Mouse (Mus musculus) forebrain, embryonic 11.5 days (tissue): ENCODE data around the gene Hsd11b1. TPM values are rescaled to one million over a fixed set of nuclear protein-coding genes. Genes with fewer than 3 reads are reported as not detected.

Experiments used
- ATAC-seq: fragments of 200-750 bp; cut with Nextera tagmentation; replicated peaks from 2 replicates; pipeline ENCODE4 v1.8.0; 2017; ENCODE audit warnings: moderate TSS enrichment; ENCODE audit not compliant: low FRiP score
- DNase-seq: peaks from one replicate; pipeline ENCODE4 v3.0.0-alpha.2; 2017; ENCODE audit warnings: low spot score
- H3K27ac ChIP-seq: fragments of 300-500 bp; sonication (generic); 2 replicates; pipeline ENCODE4 v1.5.1; 2014; ENCODE audit warnings: low read depth, low read length
- H3K27me3 ChIP-seq: fragments of 300-500 bp; sonication (generic); 2 replicates; pipeline ENCODE4 v1.6.1; 2014; ENCODE audit warnings: mild to moderate bottlenecking, low read length, mixed read lengths; ENCODE audit not compliant: control insufficient read depth, insufficient read depth
- H3K36me3 ChIP-seq: fragments of 300-500 bp; sonication (generic); 2 replicates; pipeline ENCODE4 v1.6.1; 2014; ENCODE audit warnings: mild to moderate bottlenecking, low read length, moderate library complexity, mixed read lengths; ENCODE audit not compliant: control insufficient read depth, insufficient read depth
- H3K4me1 ChIP-seq: fragments of 300-500 bp; sonication (generic); replicated peaks from 2 replicates; pipeline ENCODE4 v1.6.1; 2014; ENCODE audit warnings: low read length, mixed read lengths; ENCODE audit not compliant: control insufficient read depth, insufficient read depth
- H3K4me2 ChIP-seq: fragments of 300-500 bp; sonication (generic); 2 replicates; pipeline ENCODE4 v1.6.1; 2014; ENCODE audit warnings: low read depth, mild to moderate bottlenecking, low read length, moderate library complexity, mixed read lengths; ENCODE audit not compliant: severe bottlenecking
- H3K4me3 ChIP-seq: fragments of 300-500 bp; sonication (generic); 2 replicates; pipeline ENCODE4 v1.5.1; 2014; ENCODE audit warnings: low read depth, low read length
- H3K9ac ChIP-seq: fragments of 300-500 bp; sonication (generic); 2 replicates; pipeline ENCODE4 v1.6.1; 2014; ENCODE audit warnings: low read length
- H3K9me3 ChIP-seq: fragments of 300-500 bp; sonication (generic); 2 replicates; pipeline ENCODE4 v1.6.1; 2016; ENCODE audit warnings: low read length, mixed read lengths; ENCODE audit not compliant: control insufficient read depth
- WGBS: fragments of 180-500 bp; shearing (Covaris S2); extraction: QIAGEN DNeasy Blood & Tissue Kit; methylation state at CpG from one replicate; pipeline ENCODE4 v1.1.7; 2014; 5-methylcytosine and 5-hydroxymethylcytosine counted together
- polyA plus RNA-seq: library from polyadenylated mRNA; unstranded; fragments of >200 nt; fragmentation: Nextera tagmentation; extraction: Ambion mirVana; gene quantifications from 2 replicates; pipeline ENCODE4 v1.2.1, GENCODE M21; 2014

Hsd11b1 gene
- polyA plus RNA-seq, 1 experiment from 2014 or later: not detected

DNA sequence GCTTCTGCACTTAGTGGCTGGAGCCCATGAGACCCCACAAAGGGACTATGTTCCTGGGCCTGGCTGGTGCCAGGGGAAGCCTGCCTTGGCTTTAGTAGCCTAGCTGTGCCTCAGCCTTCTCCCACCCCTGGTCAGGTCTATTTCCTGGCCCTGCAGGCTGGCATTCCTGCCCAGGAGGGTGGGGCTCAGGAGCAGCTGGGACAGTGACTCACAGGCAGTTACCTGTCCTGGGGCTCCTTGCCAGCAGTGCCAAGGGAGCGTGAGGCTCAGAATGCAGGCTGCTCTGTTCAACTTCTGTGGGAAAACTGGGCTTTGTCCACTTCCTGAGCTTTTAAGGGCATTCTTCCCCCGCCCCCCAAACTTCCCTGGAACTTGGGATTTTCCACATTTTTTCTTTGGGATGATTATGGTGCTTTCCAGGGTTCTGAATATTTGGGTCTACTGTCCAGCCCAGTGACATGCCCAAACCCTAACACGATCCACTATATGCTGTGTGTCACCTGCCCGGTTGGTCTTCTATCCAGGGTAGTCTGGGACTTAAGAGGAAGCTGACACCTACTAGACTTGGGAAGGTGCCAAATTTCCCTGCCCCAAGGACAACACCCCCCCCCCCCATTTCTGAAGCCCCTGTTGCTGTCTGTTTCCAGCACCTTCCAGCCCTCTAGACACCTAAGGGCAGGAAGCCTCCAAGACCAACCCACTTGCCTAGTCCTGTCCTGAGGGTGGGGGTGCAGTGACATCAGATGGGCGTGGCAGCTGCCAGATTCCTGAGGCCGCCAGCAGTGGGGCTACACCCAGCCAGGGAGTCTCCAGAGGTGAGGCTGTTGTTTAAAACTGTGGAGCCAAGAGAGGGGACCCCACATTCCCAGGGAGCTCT is 37.6 kb upstream of the Hsd11b1 start:
- Histone ChIP-seq H3K36me3 (no peaks in the 10 kb centered on the region), H3K27me3 (no peaks in the 10 kb centered on the region), H3K9me3 (no peaks in the 10 kb centered on the region), H3K4me1 (no peaks in the 10 kb centered on the region), H3K4me2 (no peak overlapping the region), H3K4me3 (no peak overlapping the region), H3K27ac (no peak overlapping the region), H3K9ac (no peak overlapping the region)
- WGBS: 66% methylated on average over 6 of the region's 6 CpGs
- ATAC-seq (no peak), DNase-seq (peak; percentile 45)

- H3K9me3 ChIP-seq: no peaks in the 10 kb centered on the region
- ATAC-seq (no peak), DNase-seq (peak; percentile 30)
- WGBS: 50% methylated on average over 1 of the region's 1 CpGs
- no peaks in the 10 kb centered on the region for H3K27me3 ChIP-seq
- H3K9ac ChIP-seq: no peak overlapping the region
- H3K4me2 ChIP-seq: no peak overlapping the region
- H3K4me3 ChIP-seq: no peak overlapping the region
- no peaks in the 10 kb centered on the region for H3K4me1 ChIP-seq
- H3K36me3 ChIP-seq: no peaks in the 10 kb centered on the region
- no peak overlapping the region for H3K27ac ChIP-seq
These were observed 36.1 kb upstream of the Hsd11b1 start for GRCm38 (mm10) chr1:193299995-193300394.

DNA sequence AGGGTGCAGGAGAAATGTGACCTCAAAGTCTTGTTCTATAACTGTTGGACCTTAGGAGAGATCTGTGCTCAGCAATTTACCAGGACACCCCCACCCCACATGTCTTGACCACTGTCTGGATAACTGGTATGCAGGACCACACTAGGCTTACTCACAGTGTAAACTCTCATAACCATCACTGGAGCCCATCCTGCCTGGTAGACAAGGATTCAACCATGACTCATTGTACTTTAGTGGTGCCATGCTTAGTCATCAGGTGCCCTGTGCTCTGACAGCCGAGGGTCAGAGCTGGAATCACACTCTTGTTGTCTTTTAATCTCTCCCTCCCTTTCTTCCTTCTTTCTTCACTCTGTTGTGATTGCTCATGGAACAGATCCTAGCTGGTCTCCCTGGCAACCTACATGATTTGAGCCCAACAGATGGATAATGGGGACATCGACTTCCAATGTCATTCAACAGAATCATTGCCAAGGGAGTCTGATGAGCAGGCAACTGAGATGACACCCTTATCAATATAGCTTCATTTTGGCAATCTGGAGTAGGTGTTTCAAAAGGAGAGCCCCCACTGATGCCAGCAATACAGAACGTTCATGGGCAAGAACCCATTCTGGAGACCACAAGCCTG is 34.4 kb upstream of the Hsd11b1 start:
- Histone ChIP-seq H3K27me3 (no peaks in the 10 kb centered on the region), H3K27ac (no peak overlapping the region), H3K9ac (no peak overlapping the region), H3K9me3 (no peaks in the 10 kb centered on the region), H3K36me3 (no peaks in the 10 kb centered on the region), H3K4me1 (no peaks in the 10 kb centered on the region), H3K4me3 (no peak overlapping the region), H3K4me2 (no peak overlapping the region)
- DNase-seq (no peak), ATAC-seq (no peak)
- 86% methylated on average over 3 of the region's 3 CpGs for WGBS

DNA sequence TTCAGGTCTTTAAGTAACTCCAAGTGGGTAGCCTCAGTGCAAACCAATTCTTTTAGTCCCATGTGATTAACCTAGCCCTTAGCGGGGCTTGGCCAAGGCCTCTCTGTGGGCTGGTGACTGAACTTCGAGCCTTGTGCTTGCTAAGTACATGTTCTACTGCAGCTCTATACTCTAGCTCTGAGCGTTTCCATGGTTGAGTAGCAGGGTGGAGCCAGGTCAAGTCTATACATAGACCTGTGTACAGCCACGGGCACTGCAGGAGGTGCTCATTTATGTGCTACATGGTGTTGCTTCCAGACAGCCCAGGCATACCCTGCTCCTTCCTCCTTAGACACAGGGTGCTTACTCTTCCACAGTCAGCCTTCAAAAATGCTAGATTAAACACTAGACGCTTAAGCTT is 32.0 kb upstream of the Hsd11b1 start:
- no peaks in the 10 kb centered on the region for H3K9me3 ChIP-seq
- DNase-seq (no peak), ATAC-seq (no peak)
- WGBS: 87% methylated on average over 5 of the region's 5 CpGs
- no peaks in the 10 kb centered on the region for H3K36me3 ChIP-seq
- H3K4me2 ChIP-seq: no peak overlapping the region
- H3K27me3 ChIP-seq: no peaks in the 10 kb centered on the region
- no peak overlapping the region for H3K4me3 ChIP-seq
- no peak overlapping the region for H3K27ac ChIP-seq
- H3K4me1 ChIP-seq: no peaks in the 10 kb centered on the region
- H3K9ac ChIP-seq: no peak overlapping the region

DNA sequence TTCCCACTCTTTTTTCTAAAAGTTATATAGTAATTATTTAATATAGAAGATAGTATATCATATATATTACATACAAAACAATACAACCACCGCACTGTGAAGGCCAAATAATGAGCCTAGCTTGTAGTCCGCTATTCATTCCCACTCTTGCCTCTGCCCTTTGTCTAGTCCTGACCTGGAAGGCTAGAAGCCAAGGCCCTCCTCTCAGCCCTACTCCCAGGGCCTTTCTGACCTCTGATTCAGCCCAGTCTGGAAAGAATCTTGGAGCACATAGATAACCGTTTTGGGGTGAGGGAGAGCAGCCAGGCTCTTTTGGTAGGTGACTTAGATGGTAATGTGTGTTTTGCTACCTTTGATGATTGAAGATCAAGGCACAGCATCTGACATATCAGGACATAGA is 30.1 kb upstream of the Hsd11b1 start:
- Histone ChIP-seq H3K4me3 (no peak overlapping the region), H3K4me2 (no peak overlapping the region), H3K27me3 (no peaks in the 10 kb centered on the region), H3K4me1 (no peaks in the 10 kb centered on the region), H3K36me3 (no peaks in the 10 kb centered on the region), H3K27ac (no peak overlapping the region), H3K9ac (no peak overlapping the region), H3K9me3 (no peaks in the 10 kb centered on the region)
- DNase-seq: no peak
- ATAC-seq: no peak
- WGBS: 71% methylated on average over 3 of the region's 3 CpGs

- H3K27ac ChIP-seq: no peak overlapping the region
- no peak for ATAC-seq
- no peaks in the 10 kb centered on the region for H3K9me3 ChIP-seq
- no peaks in the 10 kb centered on the region for H3K36me3 ChIP-seq
- no peak for DNase-seq
- H3K4me2 ChIP-seq: no peak overlapping the region
- H3K4me1 ChIP-seq: no peaks in the 10 kb centered on the region
- H3K4me3 ChIP-seq: no peak overlapping the region
- H3K27me3 ChIP-seq: no peaks in the 10 kb centered on the region
- H3K9ac ChIP-seq: no peak overlapping the region
- 74% methylated on average over 2 of the region's 2 CpGs for WGBS
These were observed 29.2 kb upstream of the Hsd11b1 start for GRCm38 (mm10) chr1:193293039-193293438.

GRCm38 (mm10) chr1:193290686-193291085 is 26.8 kb upstream of the Hsd11b1 start:
- H3K36me3 ChIP-seq: no peaks in the 10 kb centered on the region
- ATAC-seq (no peak), DNase-seq (no peak)
- H3K4me3 ChIP-seq: no peak overlapping the region
- H3K27ac ChIP-seq: no peak overlapping the region
- H3K9ac ChIP-seq: no peak overlapping the region
- H3K4me2 ChIP-seq: no peak overlapping the region
- H3K27me3 ChIP-seq: no peaks in the 10 kb centered on the region
- no peaks in the 10 kb centered on the region for H3K4me1 ChIP-seq
- H3K9me3 ChIP-seq: no peaks in the 10 kb centered on the region

DNA sequence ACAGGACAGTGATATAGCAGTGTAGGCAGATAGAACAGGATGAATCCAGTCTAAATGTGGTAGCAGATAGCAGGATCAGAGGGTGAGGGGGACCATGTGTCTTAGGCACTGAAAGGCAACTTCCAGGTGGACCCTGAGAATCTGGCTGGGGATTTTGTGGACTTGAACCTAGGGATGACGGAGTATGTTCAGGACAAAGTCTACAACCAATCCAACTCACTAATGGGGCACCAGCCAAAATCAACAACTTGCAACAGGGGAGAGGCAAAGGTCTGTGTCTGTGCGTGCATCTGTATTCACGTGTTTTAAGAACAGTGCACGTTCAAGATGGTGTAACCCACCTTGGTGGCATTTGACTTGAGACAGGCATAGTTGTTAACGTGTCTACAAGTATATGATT is 26.0 kb upstream of the Hsd11b1 start:
- no peak overlapping the region for H3K27ac ChIP-seq
- ATAC-seq (no peak), DNase-seq (no peak)
- 92% methylated on average over 5 of the region's 5 CpGs for WGBS
- no peaks in the 10 kb centered on the region for H3K27me3 ChIP-seq
- no peak overlapping the region for H3K9ac ChIP-seq
- no peak overlapping the region for H3K4me3 ChIP-seq
- H3K4me1 ChIP-seq: no peaks in the 10 kb centered on the region
- no peaks in the 10 kb centered on the region for H3K36me3 ChIP-seq
- H3K4me2 ChIP-seq: no peak overlapping the region
- no peaks in the 10 kb centered on the region for H3K9me3 ChIP-seq

DNA sequence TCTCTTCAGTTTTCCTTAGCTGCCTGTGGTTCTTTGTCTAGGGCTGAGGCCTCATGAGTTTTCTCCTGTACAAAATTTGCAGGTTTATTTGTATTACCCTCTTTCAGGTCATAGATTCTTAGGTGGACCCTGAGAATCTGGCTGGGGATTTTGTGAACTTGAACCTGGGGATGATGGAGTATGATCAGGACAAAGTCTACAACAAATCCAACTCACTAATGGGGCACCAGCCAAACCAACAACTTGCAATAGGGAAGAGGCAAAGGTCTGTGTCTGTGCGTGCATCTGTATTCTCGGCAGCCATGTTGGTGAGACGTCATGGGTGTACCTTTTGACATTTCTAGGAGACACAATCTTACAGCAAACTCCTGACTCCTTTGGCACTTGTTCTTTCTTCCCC is 25.2 kb upstream of the Hsd11b1 start:
- H3K4me1 ChIP-seq: no peaks in the 10 kb centered on the region
- peak; percentile 38 for DNase-seq
- no peaks in the 10 kb centered on the region for H3K36me3 ChIP-seq
- H3K27me3 ChIP-seq: no peaks in the 10 kb centered on the region
- H3K4me2 ChIP-seq: no peak overlapping the region
- no peak overlapping the region for H3K27ac ChIP-seq
- ATAC-seq: no peak
- WGBS: 91% methylated on average over 3 of the region's 3 CpGs
- no peaks in the 10 kb centered on the region for H3K9me3 ChIP-seq
- H3K4me3 ChIP-seq: no peak overlapping the region
- H3K9ac ChIP-seq: no peak overlapping the region
